Mouse (Mus musculus) G1E (cell line): ENCODE results near the gene Grtp1. TPM values are rescaled to one million over a fixed set of nuclear protein-coding genes. Genes with fewer than 3 reads are reported as not detected.
"Not testable (repeated sequence)": the region's sequence is repeated elsewhere in the genome, so short reads cannot be mapped to it uniquely, and the experiment has no call there.

Experiments
- ATAC-seq: 2 replicates; pipeline ENCODE4 v1.8.0; 2016; ENCODE audit warnings: mild to moderate bottlenecking; ENCODE audit not compliant: insufficient number of reproducible peaks, poor library complexity, low FRiP score, severe bottlenecking; ENCODE audit errors: extremely low read depth
- DNase-seq: peaks from one replicate; pipeline ENCODE4 v3.0.0; 2012; ENCODE audit warnings: low spot score
- H3K27me3 ChIP-seq: 2 replicates; pipeline ENCODE4 v1.6.1; 2012; ENCODE audit warnings: mild to moderate bottlenecking, low read length, inconsistent platforms; ENCODE audit not compliant: insufficient read depth
- H3K36me3 ChIP-seq: replicated peaks from 2 replicates; pipeline ENCODE3; 2012; ENCODE audit warnings: mild to moderate bottlenecking, inconsistent platforms
- H3K4me1 ChIP-seq: 2 replicates; pipeline ENCODE4 v1.6.1; 2012; ENCODE audit warnings: low read depth, low read length, inconsistent platforms, mixed read lengths; ENCODE audit not compliant: insufficient read depth
- H3K4me3 ChIP-seq: 2 replicates; pipeline ENCODE4 v1.5.1; 2012; ENCODE audit warnings: low read depth, mild to moderate bottlenecking, inconsistent platforms, low read length, moderate library complexity, mixed read lengths
- H3K9me3 ChIP-seq: replicated peaks from 2 replicates; pipeline ENCODE4 v1.6.1; 2012; ENCODE audit warnings: inconsistent platforms
- CTCF ChIP-seq: IDR thresholded peaks from 2 replicates; pipeline ENCODE4 v1.5.1; 2012; ENCODE audit warnings: low read depth, low read length, inconsistent platforms, mixed read lengths
- GATA1 ChIP-seq: IDR thresholded peaks from 2 replicates; pipeline ENCODE4 v1.6.1; 2012; ENCODE audit warnings: borderline replicate concordance, low read length, inconsistent platforms, mixed read lengths
- GATA2 ChIP-seq: IDR thresholded peaks from 2 replicates; pipeline ENCODE4 v1.6.1; 2012; ENCODE audit warnings: low read depth, low read length, inconsistent platforms, borderline replicate concordance
- POLR2AphosphoS5 ChIP-seq: IDR thresholded peaks from 2 replicates; pipeline ENCODE4 v1.6.1; 2012; ENCODE audit warnings: low read depth, low read length, inconsistent platforms; ENCODE audit not compliant: insufficient replicate concordance
- TAL1 ChIP-seq: conservative IDR thresholded peaks from 2 replicates; pipeline ENCODE4 v1.6.1; 2012; ENCODE audit warnings: low read depth, low read length, inconsistent platforms, mixed read lengths
- polyA plus RNA-seq: library from polyadenylated mRNA; stranded (reverse); fragments of >175 nt; gene quantifications from 2 replicates; pipeline ENCODE4 v1.2.3, GENCODE M21; 2012
- total RNA-seq, 2 experiments: library from RNA; stranded (forward) in 1 of 2; stranded (reverse) in 1 of 2; fragments of 200-1000 nt in 1 of 2; fragments of >200 nt in 1 of 2; fragmentation: Nextera tagmentation in 1 of 2; gene quantifications; 2 replicates each; pipeline ENCODE4 v1.2.3; 2014 to 2017

Grtp1 gene
- total and polyA plus RNA-seq, 3 experiments: 7.4 to 17.4 (median 10.7) TPM

DNA sequence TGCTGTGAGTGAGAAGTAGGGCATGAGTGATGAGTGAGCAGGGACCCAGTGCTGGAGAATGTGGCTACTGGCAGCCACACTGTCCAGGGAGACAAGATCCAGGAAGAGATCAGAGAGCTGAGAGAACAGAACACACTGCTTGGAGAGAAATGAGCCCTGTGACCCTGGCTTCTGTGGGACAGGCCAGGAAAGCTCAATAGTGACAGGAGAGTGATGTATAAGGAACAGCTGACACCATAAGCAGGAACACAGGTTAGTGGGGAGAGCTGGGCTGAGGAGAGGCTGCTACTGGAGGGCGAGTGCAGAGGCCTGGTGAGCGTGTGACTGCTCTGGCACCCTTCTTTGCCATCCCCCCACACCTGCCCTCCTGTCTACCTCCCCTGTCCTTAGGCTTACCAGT lies 49.5 kb downstream of the Grtp1 start:
- Histone ChIP-seq H3K4me3 (no peak overlapping the region), H3K4me1 (no peaks in the 10 kb centered on the region), H3K27me3 (no peaks in the 10 kb centered on the region), H3K9me3 (no peaks in the 10 kb centered on the region), H3K36me3 (peaks cover 80% of the 10 kb centered on the region)
- no peak for DNase-seq
- no peak for ATAC-seq
- TF ChIP-seq CTCF (no peak), POLR2AphosphoS5 (no peak), GATA1 (no peak), GATA2 (no peak), TAL1 (no peak)

- ATAC-seq (no peak), DNase-seq (no peak)
- peaks cover 82% of the 10 kb centered on the region for H3K36me3 ChIP-seq
- H3K9me3 ChIP-seq: no peaks in the 10 kb centered on the region
- no peaks in the 10 kb centered on the region for H3K4me1 ChIP-seq
- TF ChIP-seq POLR2AphosphoS5 (no peak), GATA1 (no peak), TAL1 (no peak), CTCF (no peak), GATA2 (no peak)
- H3K4me3 ChIP-seq: no peak overlapping the region
- no peaks in the 10 kb centered on the region for H3K27me3 ChIP-seq
Measured at GRCm38 (mm10) chr8:13149866-13150265, 50.6 kb downstream of the Grtp1 start.

- Histone ChIP-seq H3K27me3 (no peaks in the 10 kb centered on the region), H3K4me1 (no peaks in the 10 kb centered on the region), H3K4me3 (no peak overlapping the region), H3K9me3 (no peaks in the 10 kb centered on the region), H3K36me3 (peaks cover 83% of the 10 kb centered on the region)
- TF ChIP-seq GATA2 (no peak), TAL1 (no peak), GATA1 (no peak), CTCF (no peak), POLR2AphosphoS5 (no peak)
- ATAC-seq: no peak
- no peak for DNase-seq
Measured at GRCm38 (mm10) chr8:13149287-13149686, 51.1 kb downstream of the Grtp1 start.

- Histone ChIP-seq H3K36me3 (peaks cover 83% of the 10 kb centered on the region), H3K4me3 (no peak overlapping the region), H3K4me1 (no peaks in the 10 kb centered on the region), H3K9me3 (no peaks in the 10 kb centered on the region), H3K27me3 (no peaks in the 10 kb centered on the region)
- DNase-seq: no peak
- TF ChIP-seq CTCF (no peak), GATA2 (no peak), GATA1 (no peak), POLR2AphosphoS5 (no peak), TAL1 (no peak)
- no peak for ATAC-seq
Measured at GRCm38 (mm10) chr8:13148476-13148875, 51.9 kb downstream of the Grtp1 start.

GRCm38 (mm10) chr8:13141681-13142080 lies 58.7 kb downstream of the Grtp1 start:
- Histone ChIP-seq H3K27me3 (no peaks in the 10 kb centered on the region), H3K4me1 (0 out of 2 replicates have a peak, but pooled peaks cover 2% of the 10 kb centered on the region), H3K9me3 (no peaks in the 10 kb centered on the region), H3K36me3 (peaks cover 99% of the 10 kb centered on the region), H3K4me3 (no peak overlapping the region)
- ATAC-seq (no peak), DNase-seq (no peak)
- TF ChIP-seq CTCF (no peak), TAL1 (no peak), GATA2 (no peak), GATA1 (no peak)

DNA sequence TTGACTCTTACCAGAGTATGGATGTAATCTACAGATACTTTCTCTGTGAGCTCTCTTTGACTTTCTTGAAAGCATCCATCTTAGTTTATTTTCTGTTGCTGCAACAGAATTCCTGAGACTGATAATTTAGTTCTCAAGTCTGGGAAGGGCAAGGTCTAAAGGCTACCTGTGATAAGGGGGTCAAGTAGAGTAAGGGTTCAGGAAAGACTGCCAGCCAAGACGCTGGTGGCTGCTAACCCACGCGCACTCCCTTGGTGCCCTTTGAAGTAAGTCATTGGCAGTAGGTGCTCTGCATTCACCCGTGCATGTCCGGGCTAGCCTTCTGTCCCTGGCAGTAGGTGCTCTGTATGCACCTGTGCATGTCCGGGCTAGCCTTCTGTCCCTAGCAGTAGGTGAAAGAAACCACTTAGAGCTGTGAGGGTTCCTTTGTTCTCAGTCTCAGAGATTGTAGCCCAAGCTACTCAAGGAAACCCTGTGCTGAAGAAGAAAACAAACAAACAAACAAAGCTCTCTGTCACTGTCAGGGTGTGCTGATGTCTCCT lies 60.7 kb downstream of the Grtp1 start:
- DNase-seq (no peak), ATAC-seq (no peak)
- no peak overlapping the region for H3K4me3 ChIP-seq
- TF ChIP-seq POLR2AphosphoS5 (no peak), CTCF (no peak), GATA1 (no peak), GATA2 (no peak), TAL1 (no peak)
- H3K9me3 ChIP-seq: no peaks in the 10 kb centered on the region
- no peaks in the 10 kb centered on the region for H3K27me3 ChIP-seq
- peaks cover 99% of the 10 kb centered on the region for H3K36me3 ChIP-seq
- 0 out of 2 replicates have a peak, but pooled peaks cover 2% of the 10 kb centered on the region for H3K4me1 ChIP-seq

- not testable (repeated sequence) for ATAC-seq, H3K4me1 ChIP-seq, H3K9me3 ChIP-seq, H3K27me3 ChIP-seq, DNase-seq, H3K4me3 ChIP-seq
- peaks cover 94% of the 10 kb centered on the region for H3K36me3 ChIP-seq
- TF ChIP-seq CTCF: 0 out of 2 replicates have a peak, but pooled peaks have one; percentile 28
Measured at GRCm38 (mm10) chr8:13132220-13132619, 68.2 kb downstream of the Grtp1 start.
